Mouse (Mus musculus): ENCODE results near the gene Olfr1246. TPM values are rescaled to one million over a fixed set of nuclear protein-coding genes. Genes with fewer than 3 reads are reported as not detected.
"Not testable (repeated sequence)": the region's sequence is repeated elsewhere in the genome, so short reads cannot be mapped to it uniquely, and the experiment has no call there.

Gene Olfr1246
- polyA plus RNA-seq (2012; rRNA removed), result not detected in 2 replicates

DNA sequence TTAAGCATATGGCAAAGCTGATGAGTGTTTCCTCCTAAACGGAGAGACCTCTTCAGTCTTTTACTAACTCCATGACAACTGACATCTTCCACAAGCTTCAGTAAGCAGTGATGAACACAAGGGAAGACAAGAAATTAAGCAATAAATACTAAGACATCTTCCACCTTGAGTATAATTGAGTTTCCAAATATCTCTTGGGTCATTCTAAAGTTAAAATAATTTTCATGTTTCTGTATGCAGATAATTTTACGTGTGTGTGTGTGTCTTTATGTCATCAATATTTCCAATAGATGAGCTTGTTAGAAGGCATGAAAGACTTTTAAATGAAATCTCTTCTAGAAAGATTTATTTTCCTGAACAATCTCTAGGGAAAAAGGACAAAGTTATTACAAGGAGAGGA, at the start of gene Olfr1246:
Gene Olfr1246 (minus strand): TSS at position 101 of the 400 bp plus-strand sequence.
- no peak for DNase-seq (ENCODE audit: low read depth)

- no peak for DNase-seq (ENCODE audit: low read depth)
Observed at GRCm38 (mm10) chr2:89634883-89635282, 41.9 kb upstream of the Olfr1246 start, which contains the start of gene Olfr1249. Gene Olfr1249, minus strand, starts transcription at chr2:89634983.

DNA sequence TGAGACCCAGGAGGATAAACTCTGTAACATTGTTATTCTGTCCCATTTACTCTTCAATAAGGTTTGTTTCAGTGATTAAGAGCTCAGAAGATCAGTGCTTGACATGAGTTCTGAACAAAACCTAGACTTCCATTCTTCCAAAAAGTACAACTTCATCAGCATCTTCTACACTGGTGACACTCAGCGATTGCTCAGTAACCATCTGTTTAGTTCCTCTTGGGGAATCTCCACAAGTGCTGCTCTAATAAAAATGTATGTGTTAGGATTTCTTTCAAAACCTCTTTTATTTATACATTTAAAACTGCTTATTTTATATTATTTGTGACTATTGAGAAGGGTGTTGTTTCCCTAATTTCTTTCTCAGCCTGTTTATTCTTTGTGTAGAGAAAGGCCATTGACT, 25.2 kb upstream of the Olfr1246 start, which contains the start of gene Olfr1248:
Gene Olfr1248 (minus strand): TSS at position 101 of the 400 bp plus-strand sequence.
- DNase-seq (ENCODE audit: low read depth), result not testable (repeated sequence)

DNA sequence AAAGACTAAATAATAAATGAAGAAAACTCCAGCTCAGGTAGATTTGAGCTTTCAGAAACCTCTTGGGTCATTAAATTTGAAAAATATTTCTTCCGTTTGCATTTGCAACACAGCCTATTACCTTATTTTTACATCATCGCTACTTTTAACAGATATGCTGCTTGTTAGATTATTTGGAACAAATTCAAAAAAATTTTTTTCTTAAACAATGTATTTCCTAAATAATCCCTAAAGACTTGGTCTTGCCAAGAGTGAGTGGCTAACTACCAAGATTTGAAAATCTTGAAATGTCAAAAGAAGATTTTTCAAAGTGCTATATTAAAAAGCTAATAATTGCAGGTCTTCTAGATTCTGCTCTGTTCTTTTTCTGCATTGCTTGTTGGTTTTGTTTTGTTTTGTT, 21.1 kb upstream of the Olfr1246 start, which contains the start of gene Olfr1247:
Gene Olfr1247 (minus strand): TSS at position 101 of the 400 bp plus-strand sequence.
- DNase-seq (ENCODE audit: low read depth), result no peak

- no peak for DNase-seq (ENCODE audit: low read depth)
Observed at GRCm38 (mm10) chr2:89578347-89578746, 14.6 kb downstream of the Olfr1246 start, which contains the start of gene Olfr1245. Gene Olfr1245, minus strand, starts transcription at chr2:89578447.

DNA sequence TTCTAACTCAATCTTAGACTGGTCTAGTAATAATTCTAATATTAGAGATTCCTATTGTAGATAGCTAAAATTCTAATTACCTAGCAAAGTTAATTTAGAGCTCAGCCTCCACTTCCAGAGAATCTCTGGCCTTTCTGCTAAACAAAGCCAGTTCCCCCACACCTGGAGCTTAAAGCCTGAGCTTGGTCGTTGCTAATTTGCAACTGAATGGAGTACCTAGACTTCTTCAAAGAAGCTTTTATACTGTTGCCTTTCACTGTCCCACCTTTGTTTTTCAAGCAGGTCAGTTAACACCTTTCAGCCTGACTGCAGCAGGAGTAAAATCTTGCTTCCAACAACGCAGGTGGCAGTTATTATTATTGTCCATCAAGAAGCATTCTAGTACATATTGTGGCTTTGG, 30.3 kb downstream of the Olfr1246 start:
- not testable (repeated sequence) for DNase-seq (ENCODE audit: low read depth)

DNA sequence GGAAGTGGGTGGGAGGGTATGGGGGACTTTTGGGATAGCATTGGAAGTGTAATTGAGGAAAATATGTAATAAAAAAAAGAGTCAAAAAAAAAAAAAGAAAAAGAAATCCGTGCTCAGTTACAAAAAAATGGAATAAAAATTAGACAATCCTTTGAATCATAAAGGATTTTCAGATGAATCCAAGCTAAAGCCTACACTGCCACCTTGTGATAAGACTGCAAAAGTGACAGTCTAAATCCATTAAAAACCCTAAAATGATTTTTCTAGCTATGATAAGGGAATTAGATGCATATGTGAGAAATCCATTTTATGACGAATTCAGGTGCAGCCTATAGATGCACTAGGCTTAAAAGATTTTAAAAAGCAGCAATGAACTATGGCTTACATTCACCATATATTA, 48.4 kb downstream of the Olfr1246 start:
- no peak for DNase-seq (ENCODE audit: low read depth)

- DNase-seq (ENCODE audit: low read depth), result no peak
Observed at GRCm38 (mm10) chr2:89539923-89540322, 53.0 kb downstream of the Olfr1246 start.

Other genes starting within 250 kb of the Olfr1246 start
- not detected in 2 replicates for gene Olfr1234, start 228.3 kb downstream of the Olfr1246 start, polyA plus RNA-seq (2012; rRNA removed)
- not detected in 2 replicates for gene Olfr1238, start 183.5 kb downstream of the Olfr1246 start, polyA plus RNA-seq (2012; rRNA removed)
- gene Olfr1239, start 172.8 kb downstream of the Olfr1246 start, polyA plus RNA-seq (2012; rRNA removed), result not detected in 2 replicates
- gene Olfr1240, start 150.2 kb downstream of the Olfr1246 start, polyA plus RNA-seq (2012; rRNA removed), result not detected in 2 replicates
- not detected in 2 replicates for gene Olfr1241, start 106.0 kb downstream of the Olfr1246 start, polyA plus RNA-seq (2012; rRNA removed)
- gene Olfr1242, start 94.8 kb downstream of the Olfr1246 start, polyA plus RNA-seq (2012; rRNA removed), result not detected in 2 replicates
- not detected in 2 replicates for gene Olfr1243, start 61.7 kb downstream of the Olfr1246 start, polyA plus RNA-seq (2012; rRNA removed)
- gene Olfr1245, start 14.7 kb downstream of the Olfr1246 start, polyA plus RNA-seq (2012; rRNA removed), result not detected in 2 replicates
- gene Olfr1247, start 21.0 kb upstream of the Olfr1246 start, polyA plus RNA-seq (2012; rRNA removed), result not detected in 2 replicates
- not detected in 2 replicates for gene Olfr1248, start 25.1 kb upstream of the Olfr1246 start, polyA plus RNA-seq (2012; rRNA removed)
- not detected in 2 replicates for gene Olfr1249, start 41.8 kb upstream of the Olfr1246 start, polyA plus RNA-seq (2012; rRNA removed)
- not detected in 2 replicates for gene Olfr1250, start 68.3 kb upstream of the Olfr1246 start, polyA plus RNA-seq (2012; rRNA removed)
- not detected in 2 replicates for gene Olfr1251, start 78.8 kb upstream of the Olfr1246 start, polyA plus RNA-seq (2012; rRNA removed)
- not detected in 2 replicates for gene Olfr1252, start 131.9 kb upstream of the Olfr1246 start, polyA plus RNA-seq (2012; rRNA removed)
- gene Olfr1253, start 163.9 kb upstream of the Olfr1246 start, polyA plus RNA-seq (2012; rRNA removed), result not detected in 2 replicates
- not detected in 2 replicates for gene Olfr1254, start 200.5 kb upstream of the Olfr1246 start, polyA plus RNA-seq (2012; rRNA removed)
- gene Olfr1255, start 218.9 kb upstream of the Olfr1246 start, polyA plus RNA-seq (2012; rRNA removed), result not detected in 2 replicates
- not detected in 2 replicates for gene Olfr1256, start 248.4 kb upstream of the Olfr1246 start, polyA plus RNA-seq (2012; rRNA removed)